Mouse (Mus musculus) cerebellum, adult 2 months (tissue): ENCODE results near the gene 4930470P17Rik.

Experiments used
- CTCF ChIP-seq: fragments of 200-500 bp; IDR thresholded peaks from 2 replicates; pipeline ENCODE4 v1.5.1; 2011; ENCODE audit warnings: low read depth, mild to moderate bottlenecking, control low read depth, low read length, moderate library complexity, borderline replicate concordance; ENCODE audit not compliant: insufficient read depth
- POLR2A ChIP-seq: fragments of 200-500 bp; IDR thresholded peaks from 2 replicates; pipeline ENCODE4 v1.6.1; 2011; ENCODE audit warnings: low read length, control low read depth, borderline replicate concordance; ENCODE audit not compliant: insufficient read depth

GRCm38 (mm10) chr2:170549146-170549545 lies 52.7 kb downstream of the 4930470P17Rik start:
- TF ChIP-seq CTCF (no peak), POLR2A (no peak)
